Mouse (Mus musculus): ENCODE data around the gene Dscaml1. TPM values are rescaled to one million over a fixed set of nuclear protein-coding genes. Genes with fewer than 3 reads are reported as not detected.

Gene Dscaml1
- polyA plus RNA-seq, 1 experiment = not detected

DNA sequence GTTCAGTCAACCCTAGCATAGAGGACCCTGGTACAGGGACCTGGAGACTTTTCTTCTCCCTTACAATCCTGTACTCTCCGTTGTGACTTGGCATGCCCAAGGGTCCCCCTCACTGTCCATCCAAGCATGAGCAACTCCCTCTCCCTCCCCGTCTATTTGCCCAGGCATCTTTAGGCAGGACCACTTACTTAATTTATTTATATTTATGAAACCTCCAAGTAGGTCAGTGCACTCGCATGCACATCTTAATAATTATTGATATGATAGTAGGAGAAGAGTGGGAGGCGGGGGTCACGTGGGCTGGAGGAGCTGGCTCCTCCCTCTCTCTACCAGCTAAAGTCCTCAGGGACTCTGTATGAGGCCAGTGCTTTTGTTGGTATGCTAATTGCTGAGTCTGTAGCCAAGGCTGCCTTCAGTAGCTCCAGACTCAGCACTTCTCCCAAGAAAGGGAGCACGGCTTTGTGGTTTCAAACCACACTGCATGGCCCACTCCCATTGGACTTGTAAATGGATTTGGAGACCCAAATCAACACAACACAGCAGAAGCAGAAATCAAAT lies 199.5 kb downstream of the Dscaml1 start:
- WGBS = 64% methylated on average over 6 of the region's 6 CpGs

DNA sequence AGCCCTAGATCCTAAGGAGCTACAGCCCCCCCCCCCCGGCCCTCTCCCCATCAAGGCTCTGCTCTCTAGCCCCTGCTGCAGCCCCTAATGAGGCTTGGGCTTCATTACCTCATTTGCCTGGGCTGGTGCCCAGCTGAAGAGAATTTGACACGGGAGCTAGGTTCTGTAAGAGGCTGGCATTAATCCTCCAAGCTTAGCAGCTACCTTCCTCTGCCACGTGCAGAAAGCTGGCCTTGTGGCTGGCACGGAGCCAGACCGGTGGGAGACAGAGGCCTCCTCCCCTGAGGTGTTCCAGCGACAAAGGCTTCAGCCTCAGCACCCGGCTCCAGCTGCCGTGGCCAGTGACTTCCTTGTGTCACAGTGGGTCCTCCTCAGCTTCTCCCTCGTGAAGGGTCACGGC lies 206.1 kb downstream of the Dscaml1 start:
- Histone ChIP-seq H3K4me3 (replicated peaks; ENCODE audit: control insufficient read depth, low read depth, low read length) (no peak overlapping the region), H3K4me1 (ENCODE audit: control insufficient read depth, insufficient read depth, low read length) (no peaks in the 10 kb centered on the region), H3K27ac (ENCODE audit: control insufficient read depth, insufficient read depth, low read depth, low read length, poor library complexity) (no peak overlapping the region)
- TF ChIP-seq CTCF (IDR thresholded peaks at IDR 0.05; ENCODE audit: control insufficient read depth, insufficient read depth, low read length) (no peak), POLR2A (IDR thresholded peaks at IDR 0.05; ENCODE audit: borderline replicate concordance, control insufficient read depth, low read depth, low read length) (no peak)
- 30% methylated on average over 10 of the region's 10 CpGs for WGBS

More for the DNA sequence above, 199.5 kb downstream of the Dscaml1 start:
- TF ChIP-seq CTCF (IDR thresholded peaks at IDR 0.05; ENCODE audit: control insufficient read depth, insufficient read depth, low read length) = no peak
- TF ChIP-seq POLR2A (IDR thresholded peaks at IDR 0.05; ENCODE audit: borderline replicate concordance, control insufficient read depth, low read depth, low read length) = no peak
- H3K4me3 ChIP-seq (replicated peaks; ENCODE audit: control insufficient read depth, low read depth, low read length) = no peak overlapping the region
- no peak overlapping the region for H3K27ac ChIP-seq (ENCODE audit: control insufficient read depth, insufficient read depth, low read depth, low read length, poor library complexity)
- H3K4me1 ChIP-seq (ENCODE audit: control insufficient read depth, insufficient read depth, low read length) = no peaks in the 10 kb centered on the region

DNA sequence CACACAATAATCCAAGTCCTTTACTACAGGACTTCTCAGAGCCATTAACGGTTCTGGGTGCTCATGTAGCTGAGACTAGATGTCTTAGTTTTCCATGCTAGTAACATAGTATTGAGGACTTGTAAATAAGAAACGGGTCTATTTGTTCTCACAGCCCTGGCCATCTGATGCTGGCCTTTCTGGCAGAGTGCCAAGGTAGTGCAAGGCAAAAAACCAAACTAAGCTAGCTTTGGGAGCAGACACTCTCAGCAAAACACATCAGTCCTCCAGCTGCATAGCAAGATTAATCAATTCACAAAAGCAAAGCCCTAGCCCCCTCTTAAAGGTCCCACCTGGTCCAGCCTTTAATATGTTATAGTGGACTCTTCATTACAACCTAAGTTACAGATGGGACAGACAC lies 206.6 kb downstream of the Dscaml1 start:
- H3K27ac ChIP-seq (ENCODE audit: control insufficient read depth, insufficient read depth, low read depth, low read length, poor library complexity) = no peak overlapping the region
- no peak overlapping the region for H3K4me3 ChIP-seq (replicated peaks; ENCODE audit: control insufficient read depth, low read depth, low read length)
- 65% methylated on average over 2 of the region's 2 CpGs for WGBS
- H3K4me1 ChIP-seq (ENCODE audit: control insufficient read depth, insufficient read depth, low read length) = no peaks in the 10 kb centered on the region
- TF ChIP-seq CTCF (IDR thresholded peaks at IDR 0.05; ENCODE audit: control insufficient read depth, insufficient read depth, low read length) (no peak), POLR2A (IDR thresholded peaks at IDR 0.05; ENCODE audit: borderline replicate concordance, control insufficient read depth, low read depth, low read length) (no peak)

DNA sequence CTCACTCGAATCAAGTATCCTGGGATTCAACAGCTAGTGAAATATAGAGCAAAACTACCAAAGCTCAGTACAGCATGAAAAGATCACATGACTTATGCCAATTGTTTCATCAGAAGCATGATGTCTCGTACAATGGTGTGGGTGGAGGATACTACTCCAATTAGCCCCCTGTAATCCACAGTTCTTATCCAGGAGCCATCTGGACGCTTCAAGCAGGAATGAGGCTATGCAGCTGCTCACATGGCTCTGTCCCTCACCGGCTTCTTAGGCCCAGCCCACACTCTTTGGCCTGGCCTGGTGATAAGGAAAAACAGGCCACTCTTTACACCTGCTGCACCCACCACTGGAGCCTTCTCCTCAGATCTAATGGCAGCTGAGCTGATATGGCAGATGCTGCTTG lies 208.6 kb downstream of the Dscaml1 start:
- no peak overlapping the region for H3K27ac ChIP-seq (ENCODE audit: control insufficient read depth, insufficient read depth, low read depth, low read length, poor library complexity)
- no peak for TF ChIP-seq CTCF (IDR thresholded peaks at IDR 0.05; ENCODE audit: control insufficient read depth, insufficient read depth, low read length)
- no peak for TF ChIP-seq POLR2A (IDR thresholded peaks at IDR 0.05; ENCODE audit: borderline replicate concordance, control insufficient read depth, low read depth, low read length)
- no peaks in the 10 kb centered on the region for H3K4me1 ChIP-seq (ENCODE audit: control insufficient read depth, insufficient read depth, low read length)
- no peak overlapping the region for H3K4me3 ChIP-seq (replicated peaks; ENCODE audit: control insufficient read depth, low read depth, low read length)
- whole genome bisulfite sequencing = 64% methylated on average over 4 of the region's 4 CpGs

DNA sequence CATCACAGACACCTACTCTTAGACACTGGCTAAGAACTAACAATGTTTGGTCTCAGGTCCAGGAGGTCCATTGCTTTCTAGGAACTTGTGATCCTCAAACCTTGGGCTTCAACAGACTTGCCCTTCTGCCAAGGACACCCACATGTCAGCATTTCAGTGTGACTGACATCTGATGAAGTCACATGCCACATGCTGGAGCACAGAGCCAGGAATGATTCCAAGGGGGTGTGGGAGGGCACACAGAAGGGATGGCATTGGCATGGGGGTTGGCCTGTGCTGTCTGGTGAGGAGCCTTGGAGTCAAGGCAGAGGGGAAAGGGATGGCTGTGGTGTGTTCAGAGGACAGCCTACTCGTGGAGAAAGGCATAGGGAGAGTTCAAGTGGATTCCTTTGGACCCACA lies 210.9 kb downstream of the Dscaml1 start:
- Histone ChIP-seq H3K4me1 (ENCODE audit: control insufficient read depth, insufficient read depth, low read length) (no peaks in the 10 kb centered on the region), H3K4me3 (replicated peaks; ENCODE audit: control insufficient read depth, low read depth, low read length) (no peak overlapping the region), H3K27ac (ENCODE audit: control insufficient read depth, insufficient read depth, low read depth, low read length, poor library complexity) (no peak overlapping the region)
- no peak for TF ChIP-seq POLR2A (IDR thresholded peaks at IDR 0.05; ENCODE audit: borderline replicate concordance, control insufficient read depth, low read depth, low read length)
- TF ChIP-seq CTCF (IDR thresholded peaks at IDR 0.05; ENCODE audit: control insufficient read depth, insufficient read depth, low read length) = no peak
- 42% methylated on average over 1 of the region's 1 CpGs for WGBS

DNA sequence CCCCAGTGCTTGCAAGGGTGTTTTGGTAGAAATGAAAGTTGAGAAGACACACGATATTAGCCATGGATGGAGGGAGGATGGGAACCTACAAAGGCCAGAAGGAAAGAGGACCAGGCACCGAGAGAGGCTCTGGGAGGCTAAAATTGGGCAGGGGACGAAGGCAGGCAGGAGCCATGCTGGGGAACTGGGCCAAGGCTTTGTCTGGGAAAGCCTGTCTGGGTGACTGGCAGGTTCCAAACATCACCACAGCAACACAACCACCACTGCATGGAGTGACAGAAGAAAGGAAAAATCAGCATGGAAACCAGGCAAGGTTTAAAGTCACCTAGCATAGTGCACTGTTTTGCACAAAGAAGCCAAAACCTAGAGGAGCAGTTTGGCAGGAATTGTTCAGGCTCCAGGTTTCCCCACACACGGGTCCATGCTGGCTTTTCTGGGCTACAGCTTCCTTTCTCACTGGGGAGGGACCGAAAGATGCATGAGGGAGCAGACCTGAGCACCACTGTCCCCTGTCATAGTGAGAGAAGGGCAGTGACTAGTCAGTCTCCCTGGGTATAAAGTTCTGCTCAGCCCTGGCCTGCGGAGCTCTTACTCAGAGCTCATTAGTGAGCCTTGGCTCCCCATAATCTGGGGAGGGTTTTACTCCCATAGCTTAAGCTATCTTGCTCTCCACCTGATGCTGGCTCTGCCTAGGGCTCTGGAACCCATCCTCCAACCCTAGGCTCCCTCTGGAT lies 211.9 kb downstream of the Dscaml1 start:
- 71% methylated on average over 6 of the region's 6 CpGs for WGBS
- no peak overlapping the region for H3K27ac ChIP-seq (ENCODE audit: control insufficient read depth, insufficient read depth, low read depth, low read length, poor library complexity)
- no peaks in the 10 kb centered on the region for H3K4me1 ChIP-seq (ENCODE audit: control insufficient read depth, insufficient read depth, low read length)
- TF ChIP-seq CTCF (IDR thresholded peaks at IDR 0.05; ENCODE audit: control insufficient read depth, insufficient read depth, low read length) = no peak
- TF ChIP-seq POLR2A (IDR thresholded peaks at IDR 0.05; ENCODE audit: borderline replicate concordance, control insufficient read depth, low read depth, low read length) = no peak
- no peak overlapping the region for H3K4me3 ChIP-seq (replicated peaks; ENCODE audit: control insufficient read depth, low read depth, low read length)

DNA sequence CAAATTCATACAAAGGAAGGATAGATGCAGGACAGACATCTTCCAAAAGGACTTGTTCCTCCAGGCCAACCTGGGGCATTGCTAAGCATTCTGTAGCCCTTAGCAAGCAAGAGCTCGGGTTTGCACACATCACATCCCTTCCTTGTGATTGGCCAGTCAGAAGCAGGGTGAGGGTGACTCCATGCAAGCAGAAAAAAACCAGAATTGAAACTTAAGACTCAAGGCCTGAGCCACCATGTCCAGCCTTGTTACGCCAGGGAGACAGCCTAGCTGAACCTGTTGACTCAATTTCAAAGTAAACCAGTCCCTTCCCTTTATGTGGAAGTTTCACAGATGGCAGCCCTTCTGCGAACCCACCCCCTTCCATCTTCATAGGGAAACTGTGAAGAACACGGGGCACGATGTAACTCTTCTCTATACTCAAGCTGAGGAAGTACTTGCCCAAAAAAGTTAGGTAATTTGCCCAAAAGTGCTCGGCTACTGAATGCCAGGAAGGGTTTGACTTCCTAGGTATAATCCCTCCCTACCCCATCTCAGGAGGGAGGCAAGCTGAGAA lies 218.5 kb downstream of the Dscaml1 start:
- no peak overlapping the region for H3K4me3 ChIP-seq (replicated peaks; ENCODE audit: control insufficient read depth, low read depth, low read length)
- H3K27ac ChIP-seq (ENCODE audit: control insufficient read depth, insufficient read depth, low read depth, low read length, poor library complexity) = no peak overlapping the region
- WGBS = 39% methylated on average over 6 of the region's 6 CpGs
- TF ChIP-seq POLR2A (IDR thresholded peaks at IDR 0.05; ENCODE audit: borderline replicate concordance, control insufficient read depth, low read depth, low read length) (no peak), CTCF (IDR thresholded peaks at IDR 0.05; ENCODE audit: control insufficient read depth, insufficient read depth, low read length) (no peak)
- H3K4me1 ChIP-seq (ENCODE audit: control insufficient read depth, insufficient read depth, low read length) = no peaks in the 10 kb centered on the region; the same call in 1 of the 2 replicates

DNA sequence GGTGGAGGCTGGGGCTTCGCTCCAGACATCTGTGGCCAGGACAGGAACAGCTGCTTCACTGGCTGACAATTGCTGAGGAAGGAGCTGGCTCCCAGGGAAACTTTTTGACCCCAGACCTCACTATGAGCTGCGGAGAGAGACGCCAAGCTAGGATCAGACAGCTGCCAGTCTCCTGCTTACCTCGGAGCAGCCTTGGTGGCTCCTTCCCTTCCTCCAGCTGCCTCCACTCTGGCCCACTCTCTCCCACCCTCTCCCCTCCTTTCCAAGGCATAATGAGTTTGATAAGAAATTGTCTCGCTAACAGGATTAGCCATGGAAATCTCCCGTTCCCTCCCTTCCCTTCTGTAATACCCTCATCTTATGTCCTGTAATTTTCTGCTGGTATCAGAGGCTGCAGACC lies 219.1 kb downstream of the Dscaml1 start:
- Histone ChIP-seq H3K4me1 (ENCODE audit: control insufficient read depth, insufficient read depth, low read length) (no peaks in the 10 kb centered on the region; the same call in 1 of the 2 replicates), H3K27ac (ENCODE audit: control insufficient read depth, insufficient read depth, low read depth, low read length, poor library complexity) (no peak overlapping the region), H3K4me3 (replicated peaks; ENCODE audit: control insufficient read depth, low read depth, low read length) (no peak overlapping the region)
- WGBS = 75% methylated on average over 6 of the region's 6 CpGs
- TF ChIP-seq CTCF (IDR thresholded peaks at IDR 0.05; ENCODE audit: control insufficient read depth, insufficient read depth, low read length) (no peak), POLR2A (IDR thresholded peaks at IDR 0.05; ENCODE audit: borderline replicate concordance, control insufficient read depth, low read depth, low read length) (no peak)
